Mouse (Mus musculus) forebrain, embryonic 13.5 days (tissue): ENCODE measurements at regions not wholly inside any gene's neighbourhood (a gene's known extent, or its start where the extent isn't known, plus 50 kb on each side); places are given as distances from the start of the nearest gene placed in this dataset.

Experiments
- ATAC-seq: fragments of 200-750 bp; cut with Nextera tagmentation; 2 replicates; pipeline ENCODE4 v1.8.0; 2017
- H3K27ac ChIP-seq: fragments of 300-500 bp; sonication (generic); 2 replicates; pipeline ENCODE4 v1.5.1; 2015; ENCODE audit warnings: inconsistent platforms, mild to moderate bottlenecking, moderate library complexity
- H3K27me3 ChIP-seq: fragments of 300-500 bp; sonication (generic); 2 replicates; pipeline ENCODE4 v1.6.1; 2015; ENCODE audit warnings: mild to moderate bottlenecking, inconsistent platforms
- H3K36me3 ChIP-seq: fragments of 300-500 bp; sonication (generic); 2 replicates; pipeline ENCODE4 v1.6.1; 2015; ENCODE audit warnings: mild to moderate bottlenecking, inconsistent platforms; ENCODE audit not compliant: poor library complexity, severe bottlenecking
- H3K4me1 ChIP-seq: fragments of 300-500 bp; sonication (generic); 2 replicates; pipeline ENCODE4 v1.6.1; 2015; ENCODE audit warnings: inconsistent platforms
- H3K4me2 ChIP-seq: fragments of 300-500 bp; sonication (generic); 2 replicates; pipeline ENCODE4 v1.6.1; 2015; ENCODE audit warnings: inconsistent platforms, mild to moderate bottlenecking, moderate library complexity
- H3K4me3 ChIP-seq: fragments of 300-500 bp; sonication (generic); 2 replicates; pipeline ENCODE4 v1.5.1; 2015; ENCODE audit warnings: mild to moderate bottlenecking, inconsistent platforms
- H3K9ac ChIP-seq: fragments of 300-500 bp; sonication (generic); 2 replicates; pipeline ENCODE4 v1.6.1; 2015; ENCODE audit warnings: mild to moderate bottlenecking, inconsistent platforms
- H3K9me3 ChIP-seq: fragments of 300-500 bp; sonication (generic); replicated peaks from 2 replicates; pipeline ENCODE4 v1.6.1; 2016; ENCODE audit warnings: inconsistent platforms
- WGBS: fragments of 180-500 bp; shearing (Covaris S2); methylation state at CpG from one replicate; pipeline ENCODE4 v1.1.7; 2015; 5-methylcytosine and 5-hydroxymethylcytosine counted together

DNA sequence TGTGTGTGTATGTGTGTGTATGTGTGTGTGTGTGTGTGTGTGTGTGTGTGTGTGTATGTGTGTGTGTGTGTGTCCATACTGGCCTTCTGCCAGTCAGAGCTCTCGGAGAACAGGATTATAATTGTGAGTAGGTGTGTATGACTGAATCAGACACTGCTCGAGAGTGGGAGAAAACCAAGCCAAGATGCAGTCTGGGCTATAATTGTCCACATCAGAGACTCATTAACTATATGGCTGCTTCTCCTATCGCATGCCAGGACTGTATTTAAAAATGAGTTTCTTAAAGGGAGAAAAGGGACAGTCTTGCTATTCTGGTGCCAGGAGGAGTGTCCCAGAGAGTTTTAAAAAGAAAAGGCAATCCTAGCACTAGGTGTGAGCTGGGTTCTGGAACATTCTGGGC is 58.7 kb upstream of the Adpgk start:
- H3K4me1 ChIP-seq, result peaks cover 14% of the 10 kb centered on the region; the same call in 1 of the 2 replicates
- H3K9me3 ChIP-seq, result no peaks in the 10 kb centered on the region
- 53% methylated on average over 3 of the region's 3 CpGs for WGBS
- H3K4me2 ChIP-seq, result no peak overlapping the region
- no peak overlapping the region for H3K4me3 ChIP-seq
- ATAC-seq, result no peak
- no peak overlapping the region for H3K27ac ChIP-seq
- H3K27me3 ChIP-seq, result no peaks in the 10 kb centered on the region
- no peaks in the 10 kb centered on the region for H3K36me3 ChIP-seq
- no peak overlapping the region for H3K9ac ChIP-seq

DNA sequence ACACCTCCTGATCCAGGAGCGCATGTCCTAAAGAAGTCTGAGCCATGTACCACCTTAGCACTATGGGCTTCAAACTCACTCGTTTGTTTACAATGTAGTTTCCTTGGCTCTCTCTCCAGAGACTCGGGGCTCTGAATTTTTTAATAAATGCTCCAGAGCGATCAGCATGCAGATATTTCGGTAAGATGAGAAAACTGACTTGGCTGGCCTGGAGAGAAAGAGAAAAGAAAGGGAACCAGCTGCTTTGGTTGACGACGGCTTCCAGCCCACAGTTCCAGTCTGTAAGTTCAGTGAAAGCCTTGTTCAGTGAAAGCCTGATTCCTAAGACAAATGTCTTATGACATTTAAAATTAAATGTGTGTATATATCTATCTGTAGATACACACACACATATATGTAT is 59.4 kb upstream of the Adpgk start:
- H3K4me3 ChIP-seq, result no peak overlapping the region
- H3K36me3 ChIP-seq, result no peaks in the 10 kb centered on the region
- H3K4me2 ChIP-seq, result no peak overlapping the region
- peaks cover 14% of the 10 kb centered on the region; the same call in 1 of the 2 replicates for H3K4me1 ChIP-seq
- H3K9me3 ChIP-seq, result no peaks in the 10 kb centered on the region
- no peak for ATAC-seq
- H3K27ac ChIP-seq, result no peak overlapping the region
- no peak overlapping the region for H3K9ac ChIP-seq
- no peaks in the 10 kb centered on the region for H3K27me3 ChIP-seq
- WGBS, result 82% methylated on average over 7 of the region's 7 CpGs

DNA sequence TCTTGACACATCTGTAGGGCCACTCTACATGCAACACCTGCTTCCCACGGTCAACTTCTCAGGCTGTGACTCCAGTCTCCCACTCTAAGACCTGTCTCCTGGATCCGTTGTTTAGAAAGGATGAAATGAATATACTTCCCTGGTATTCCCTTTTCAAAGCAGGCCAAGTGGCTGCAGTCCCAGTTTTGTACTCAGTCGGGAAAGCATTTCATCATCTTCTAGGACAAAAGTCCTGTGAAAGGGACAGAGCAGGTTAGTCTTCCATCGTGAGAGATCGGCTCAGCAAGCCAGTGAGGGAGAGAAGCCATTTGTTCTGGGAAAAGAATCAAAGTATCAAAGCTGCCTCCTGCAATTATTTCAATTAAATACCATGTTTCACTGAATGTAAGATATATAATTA is 60.2 kb upstream of the Adpgk start:
- H3K27me3 ChIP-seq, result no peaks in the 10 kb centered on the region
- no peaks in the 10 kb centered on the region for H3K9me3 ChIP-seq
- 69% methylated on average over 5 of the region's 5 CpGs for WGBS
- H3K27ac ChIP-seq, result no peak overlapping the region
- H3K4me2 ChIP-seq, result no peak overlapping the region
- H3K36me3 ChIP-seq, result no peaks in the 10 kb centered on the region
- H3K9ac ChIP-seq, result no peak overlapping the region
- no peak for ATAC-seq
- H3K4me3 ChIP-seq, result no peak overlapping the region
- H3K4me1 ChIP-seq, result peaks cover 14% of the 10 kb centered on the region; the same call in 1 of the 2 replicates

DNA sequence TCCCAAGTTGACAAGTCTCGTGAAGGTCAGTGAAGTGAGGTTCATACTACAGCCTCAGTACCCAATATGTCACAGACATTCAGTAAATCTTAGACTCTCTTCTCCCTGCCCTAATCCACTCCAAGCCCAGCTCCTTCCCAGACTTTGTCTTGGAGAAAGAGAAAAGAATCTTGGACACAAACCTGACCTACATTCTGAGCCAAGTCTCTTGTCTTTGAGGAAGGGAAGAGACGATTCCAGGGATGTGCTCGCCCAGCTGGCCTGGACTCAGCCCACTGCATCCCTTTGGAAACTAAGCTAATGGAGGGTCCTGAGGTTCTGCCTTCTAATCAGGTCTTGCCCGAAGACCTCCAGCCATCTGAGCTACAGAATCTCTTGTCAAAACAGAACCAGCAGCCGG is 61.2 kb upstream of the Adpgk start:
- no peak for ATAC-seq
- WGBS, result 93% methylated on average over 5 of the region's 5 CpGs

DNA sequence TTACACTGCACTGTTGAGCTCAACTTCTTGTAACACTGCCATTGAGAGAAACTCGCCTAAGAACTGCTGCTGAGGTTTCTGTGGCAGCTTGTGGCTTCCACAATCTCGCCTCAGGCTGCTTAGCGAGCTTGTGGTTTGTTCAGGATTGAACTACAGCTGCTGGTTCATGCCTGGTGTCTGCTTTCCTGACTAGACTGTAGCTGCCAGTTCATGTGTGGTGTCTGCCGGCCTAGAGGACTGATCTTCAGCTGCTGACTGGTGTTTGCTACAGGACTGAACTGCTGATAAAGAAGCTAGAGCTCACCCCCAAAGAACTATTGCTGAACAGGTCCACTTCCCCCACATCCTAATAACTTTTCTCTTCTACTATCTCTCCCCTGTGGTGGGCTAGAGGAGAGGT is 63.4 kb upstream of the Adpgk start:
- 86% methylated on average over 4 of the region's 4 CpGs for WGBS
- H3K4me1 ChIP-seq, result peaks cover 13% of the 10 kb centered on the region; the same call in 1 of the 2 replicates
- no peaks in the 10 kb centered on the region for H3K27me3 ChIP-seq
- no peaks in the 10 kb centered on the region for H3K9me3 ChIP-seq
- no peak overlapping the region for H3K4me2 ChIP-seq
- no peak for ATAC-seq
- no peak overlapping the region for H3K27ac ChIP-seq
- H3K4me3 ChIP-seq, result no peak overlapping the region
- H3K9ac ChIP-seq, result no peak overlapping the region
- H3K36me3 ChIP-seq, result no peaks in the 10 kb centered on the region

More for the DNA sequence above, 61.2 kb upstream of the Adpgk start:
- H3K36me3 ChIP-seq, result no peaks in the 10 kb centered on the region
- H3K4me2 ChIP-seq, result no peak overlapping the region
- no peak overlapping the region for H3K4me3 ChIP-seq
- H3K9me3 ChIP-seq, result no peaks in the 10 kb centered on the region
- no peak overlapping the region for H3K9ac ChIP-seq
- peaks cover 14% of the 10 kb centered on the region; the same call in 1 of the 2 replicates for H3K4me1 ChIP-seq
- H3K27me3 ChIP-seq, result no peaks in the 10 kb centered on the region
- H3K27ac ChIP-seq, result no peak overlapping the region

DNA sequence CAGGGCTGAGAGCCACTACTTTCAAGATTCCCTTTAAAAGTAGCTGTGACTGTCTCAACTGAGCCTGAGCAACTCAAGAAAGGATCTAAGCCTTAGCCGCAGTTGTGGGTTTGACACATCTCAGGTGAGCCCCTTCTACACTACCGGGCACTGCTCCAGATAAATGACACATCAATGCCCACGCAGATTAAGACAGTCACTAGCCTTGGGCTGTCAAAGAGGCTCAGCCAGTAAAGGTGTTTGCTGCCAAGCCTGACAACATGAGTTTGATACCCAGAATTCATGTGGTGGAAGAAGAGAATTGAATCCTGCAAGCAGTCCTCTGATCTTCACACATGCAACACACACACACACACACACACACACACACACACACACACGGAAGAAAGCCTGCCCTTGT is 65.0 kb upstream of the Adpgk start:
- Histone ChIP-seq H3K4me3 (no peak overlapping the region), H3K27me3 (no peaks in the 10 kb centered on the region), H3K36me3 (no peaks in the 10 kb centered on the region), H3K4me1 (0 out of 2 replicates have a peak, but pooled peaks cover 2% of the 10 kb centered on the region), H3K27ac (no peak overlapping the region), H3K9ac (no peak overlapping the region), H3K9me3 (no peaks in the 10 kb centered on the region), H3K4me2 (no peak overlapping the region)
- 82% methylated on average over 4 of the region's 4 CpGs for WGBS
- ATAC-seq, result no peak

DNA sequence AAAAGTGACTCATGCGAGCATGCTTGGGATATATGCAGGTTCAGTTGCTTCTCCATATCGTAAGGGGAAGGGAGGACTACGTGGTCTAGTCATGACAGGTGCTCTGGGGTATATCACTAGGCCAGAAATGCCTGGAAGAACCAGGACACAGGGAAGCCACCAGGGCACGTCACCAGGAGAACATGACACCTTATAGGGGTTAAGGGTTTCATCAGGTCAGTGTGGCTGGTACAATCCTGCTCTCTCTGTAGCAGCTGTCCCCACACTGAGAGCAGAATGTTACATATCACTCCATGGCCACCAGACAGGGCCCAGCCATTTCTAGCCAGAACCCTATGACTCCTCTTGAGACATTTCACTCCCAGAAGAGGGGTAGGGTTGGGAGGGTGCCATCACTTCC is 72.1 kb upstream of the Adpgk start:
- Histone ChIP-seq H3K36me3 (no peaks in the 10 kb centered on the region), H3K27ac (no peak overlapping the region), H3K4me1 (no peaks in the 10 kb centered on the region), H3K4me3 (no peak overlapping the region), H3K9me3 (no peaks in the 10 kb centered on the region), H3K4me2 (no peak overlapping the region), H3K27me3 (no peaks in the 10 kb centered on the region), H3K9ac (no peak overlapping the region)
- ATAC-seq, result no peak
- WGBS, result 84% methylated on average over 4 of the region's 4 CpGs

DNA sequence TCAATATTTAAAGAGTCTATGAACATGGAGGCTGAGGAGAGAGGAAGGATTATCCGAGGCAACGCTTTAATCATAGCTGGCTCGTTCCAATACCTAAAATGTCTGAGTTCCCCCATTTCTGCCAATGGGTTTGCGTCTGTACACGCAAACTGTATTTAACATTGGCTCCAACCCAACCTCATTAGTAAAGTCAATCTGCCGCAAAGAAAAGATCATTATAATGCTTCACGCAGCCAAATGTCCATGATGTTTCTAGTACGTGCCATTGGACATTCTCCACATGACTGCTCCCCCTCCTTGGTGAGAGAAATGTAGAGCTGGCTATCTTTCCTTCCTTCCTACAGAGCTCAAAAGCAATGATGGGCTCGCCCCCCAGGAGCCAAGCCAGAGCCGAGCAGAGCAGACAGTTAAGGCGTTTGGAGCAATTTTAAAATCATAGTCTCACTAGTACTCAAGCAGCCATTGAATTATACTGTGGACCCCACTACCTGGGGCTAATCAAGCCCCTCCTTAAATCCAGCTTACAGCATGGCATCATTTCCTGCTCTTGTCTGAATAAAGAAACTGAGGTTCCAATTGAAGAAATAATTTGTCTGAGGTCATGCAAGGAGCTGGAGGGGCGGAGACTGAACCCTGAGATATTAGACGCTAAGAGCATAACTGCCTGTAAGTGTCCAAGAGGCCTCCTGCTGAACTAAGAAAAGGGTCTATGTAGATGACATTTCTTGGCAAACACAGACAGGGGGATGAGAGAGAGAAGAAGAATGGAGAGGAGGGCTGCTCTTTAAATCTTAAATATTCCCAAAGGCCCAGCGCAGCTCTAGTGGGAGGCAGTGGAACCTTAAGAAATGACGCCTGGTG is 88.5 kb upstream of the Adpgk start:
- peak; percentile 67; the same call in 1 of the 2 replicates for ATAC-seq
- Histone ChIP-seq H3K27me3 (no peaks in the 10 kb centered on the region), H3K4me1 (peaks cover 9% of the 10 kb centered on the region; the same call in 1 of the 2 replicates), H3K27ac (peak overlapping the region; percentile 41), H3K9me3 (0 out of 2 replicates have a peak, but pooled peaks cover 6% of the 10 kb centered on the region), H3K4me2 (no peak overlapping the region), H3K4me3 (no peak overlapping the region), H3K36me3 (no peaks in the 10 kb centered on the region), H3K9ac (no peak overlapping the region)
- 71% methylated on average over 15 of the region's 15 CpGs for WGBS

DNA sequence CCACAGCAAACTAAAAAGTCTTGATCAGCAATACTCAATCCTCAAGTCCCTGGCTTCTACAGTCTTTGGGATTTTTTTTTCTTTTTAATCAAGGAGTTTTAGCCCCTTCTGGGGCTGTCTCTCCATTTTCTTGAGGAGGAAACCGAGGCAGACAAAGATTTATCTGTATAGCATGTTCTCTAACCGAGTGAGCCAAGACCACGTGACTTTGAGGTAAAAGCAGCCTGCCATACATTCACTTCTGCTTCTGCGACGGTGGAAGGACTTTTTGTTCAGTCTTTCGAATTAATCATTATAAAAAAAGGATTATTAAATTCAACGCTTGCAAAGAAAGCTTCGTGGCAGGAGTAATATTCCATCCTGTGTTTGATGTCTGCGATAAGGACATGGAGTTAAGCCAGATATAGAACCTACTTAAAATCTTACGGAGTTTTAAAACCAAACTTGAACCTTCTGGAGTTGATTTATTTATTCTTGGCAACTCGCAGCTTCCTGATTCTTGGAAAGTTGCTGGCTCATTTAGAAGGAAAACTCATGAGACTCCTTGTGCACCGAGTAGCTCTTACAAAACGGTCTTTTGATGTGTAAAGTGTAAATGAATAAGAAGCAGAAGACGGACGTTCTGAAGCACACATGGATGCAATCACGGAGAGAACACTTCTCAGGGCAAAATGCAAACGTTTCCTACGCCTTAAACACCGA is 91.7 kb upstream of the Adpgk start:
- Histone ChIP-seq H3K9ac (no peak overlapping the region), H3K27ac (no peak overlapping the region), H3K4me1 (peaks cover 9% of the 10 kb centered on the region; the same call in 1 of the 2 replicates), H3K4me2 (no peak overlapping the region), H3K36me3 (no peaks in the 10 kb centered on the region), H3K9me3 (no peaks in the 10 kb centered on the region), H3K27me3 (no peaks in the 10 kb centered on the region), H3K4me3 (no peak overlapping the region)
- ATAC-seq, result no peak
- WGBS, result 80% methylated on average over 19 of the region's 19 CpGs

DNA sequence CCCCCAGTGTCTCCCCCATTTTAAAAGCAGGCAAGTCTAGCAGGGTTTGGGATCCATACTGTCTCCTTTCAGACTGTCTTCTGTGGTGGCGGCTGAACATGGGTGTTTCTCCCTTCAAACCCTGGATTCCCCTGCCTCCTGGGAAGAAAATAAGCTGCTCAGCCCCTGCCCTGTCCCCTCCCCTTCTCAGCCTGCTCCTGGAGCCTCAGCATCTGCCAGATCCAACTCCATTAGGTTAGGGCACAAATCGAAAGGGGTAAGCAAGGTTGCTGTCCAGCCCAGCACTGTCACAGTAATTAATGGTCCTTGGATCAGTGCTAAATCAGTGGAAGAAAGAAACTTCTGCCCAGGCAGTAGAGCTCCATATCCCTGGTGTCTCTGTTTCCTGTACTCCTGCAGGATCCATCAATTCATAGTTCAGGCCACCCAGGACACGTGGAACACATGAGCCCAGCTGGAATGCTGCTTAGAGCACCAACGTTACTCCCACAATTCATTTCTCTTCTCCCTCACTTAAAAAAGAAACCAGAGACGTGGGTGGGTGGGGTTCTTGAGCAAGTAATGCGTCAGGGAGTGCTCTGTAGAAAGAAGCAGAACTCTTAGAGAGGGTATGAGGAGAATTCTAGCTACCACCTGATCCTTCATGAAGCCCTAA is 93.0 kb upstream of the Adpgk start:
- ATAC-seq, result no peak
- no peak overlapping the region for H3K4me2 ChIP-seq
- peaks cover 8% of the 10 kb centered on the region; the same call in 1 of the 2 replicates for H3K4me1 ChIP-seq
- H3K27me3 ChIP-seq, result no peaks in the 10 kb centered on the region
- no peaks in the 10 kb centered on the region for H3K36me3 ChIP-seq
- no peak overlapping the region for H3K9ac ChIP-seq
- WGBS, result 63% methylated on average over 6 of the region's 6 CpGs
- H3K9me3 ChIP-seq, result no peaks in the 10 kb centered on the region
- no peak overlapping the region for H3K27ac ChIP-seq
- no peak overlapping the region for H3K4me3 ChIP-seq

DNA sequence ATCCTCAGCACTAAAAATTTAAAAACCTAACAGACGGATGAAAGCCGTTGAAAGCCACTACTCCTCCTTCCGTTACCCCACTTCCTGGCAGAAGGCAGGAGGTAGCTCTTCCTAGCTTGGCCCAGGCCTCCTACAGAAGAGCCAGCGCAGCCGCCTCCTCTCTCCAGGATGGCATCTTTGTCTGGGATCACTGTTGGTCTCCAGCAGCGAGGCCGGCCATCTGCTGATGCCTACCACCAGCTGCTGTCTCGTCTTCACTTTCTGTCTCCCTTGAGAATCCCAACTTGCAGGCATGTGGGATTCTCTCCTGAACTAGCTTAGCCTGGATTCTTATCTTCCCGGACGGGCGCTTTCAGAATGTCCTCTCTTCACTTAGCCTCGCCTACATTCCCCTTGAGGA is 93.9 kb upstream of the Adpgk start:
- H3K36me3 ChIP-seq, result no peaks in the 10 kb centered on the region
- WGBS, result 79% methylated on average over 12 of the region's 12 CpGs
- no peak overlapping the region for H3K4me2 ChIP-seq
- no peaks in the 10 kb centered on the region for H3K27me3 ChIP-seq
- H3K9ac ChIP-seq, result no peak overlapping the region
- peak overlapping the region; percentile 40 for H3K27ac ChIP-seq
- no peaks in the 10 kb centered on the region for H3K9me3 ChIP-seq
- 0 out of 2 replicates have a peak, but pooled peaks have one; percentile 36 for ATAC-seq
- no peak overlapping the region for H3K4me3 ChIP-seq
- no peaks in the 10 kb centered on the region for H3K4me1 ChIP-seq

DNA sequence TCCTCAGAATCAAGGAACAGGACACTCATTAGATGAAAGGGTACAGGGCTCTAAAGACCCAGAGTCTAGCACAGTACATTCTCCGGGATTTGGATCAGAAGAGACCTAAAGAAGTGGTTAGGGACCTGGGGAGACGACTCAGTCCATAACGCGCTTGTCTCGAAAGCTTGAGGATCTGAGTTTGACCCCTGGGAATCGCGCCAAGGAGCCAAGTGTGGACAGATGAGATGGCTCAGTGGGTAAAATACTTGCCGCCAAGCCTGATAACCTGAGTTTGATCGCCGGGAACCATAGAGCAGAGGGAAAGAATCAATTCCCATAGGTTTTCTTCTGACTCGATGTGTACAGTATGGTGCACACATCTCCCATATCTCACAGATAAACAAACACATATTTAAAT is 97.4 kb upstream of the Adpgk start:
- Histone ChIP-seq H3K36me3 (no peaks in the 10 kb centered on the region), H3K4me2 (no peak overlapping the region), H3K9me3 (no peaks in the 10 kb centered on the region), H3K27me3 (no peaks in the 10 kb centered on the region), H3K4me3 (no peak overlapping the region), H3K9ac (no peak overlapping the region), H3K4me1 (no peaks in the 10 kb centered on the region), H3K27ac (no peak overlapping the region)
- 93% methylated on average over 11 of the region's 11 CpGs for WGBS
- ATAC-seq, result no peak
